Mouse (Mus musculus): ENCODE data around the gene Lamc1.
"Not testable (repeated sequence)": the region's sequence is repeated elsewhere in the genome, so short reads cannot be mapped to it uniquely, and the experiment has no call there.

Gene Lamc1

GRCm38 (mm10) chr1:153331796-153332443 lies 666 bp downstream of the Lamc1 start:
- DNase-seq (ENCODE audit: low read depth, low spot score) = peak; percentile 87

GRCm38 (mm10) chr1:153331206-153331605 lies 1.4 kb downstream of the Lamc1 start:
- DNase-seq (ENCODE audit: low read depth, low spot score) = no peak

GRCm38 (mm10) chr1:153329306-153329705 lies 3.3 kb downstream of the Lamc1 start:
- no peak for DNase-seq (ENCODE audit: low read depth, low spot score)

- DNase-seq (ENCODE audit: low read depth, low spot score) = no peak
Measured at GRCm38 (mm10) chr1:153327063-153327462, 5.5 kb downstream of the Lamc1 start.

- DNase-seq (ENCODE audit: low read depth, low spot score) = no peak
Measured at GRCm38 (mm10) chr1:153326226-153326625, 6.4 kb downstream of the Lamc1 start.

- no peak for DNase-seq (ENCODE audit: low read depth, low spot score)
Measured at GRCm38 (mm10) chr1:153321404-153321803, 11.2 kb downstream of the Lamc1 start.

GRCm38 (mm10) chr1:153320554-153321147 lies 11.9 kb downstream of the Lamc1 start:
- DNase-seq (ENCODE audit: low read depth, low spot score) = no peak

GRCm38 (mm10) chr1:153320121-153320520 lies 12.5 kb downstream of the Lamc1 start:
- no peak for DNase-seq (ENCODE audit: low read depth, low spot score)

GRCm38 (mm10) chr1:153318741-153319140 lies 13.8 kb downstream of the Lamc1 start:
- DNase-seq (ENCODE audit: low read depth, low spot score) = no peak

GRCm38 (mm10) chr1:153318287-153318686 lies 14.3 kb downstream of the Lamc1 start:
- no peak for DNase-seq (ENCODE audit: low read depth, low spot score)

- DNase-seq (ENCODE audit: low read depth, low spot score) = no peak
Measured at GRCm38 (mm10) chr1:153317486-153318260, 14.9 kb downstream of the Lamc1 start.

GRCm38 (mm10) chr1:153316956-153317355 lies 15.6 kb downstream of the Lamc1 start:
- no peak for DNase-seq (ENCODE audit: low read depth, low spot score)

- DNase-seq (ENCODE audit: low read depth, low spot score) = no peak
Measured at GRCm38 (mm10) chr1:153316286-153316685, 16.3 kb downstream of the Lamc1 start.

- no peak for DNase-seq (ENCODE audit: low read depth, low spot score)
Measured at GRCm38 (mm10) chr1:153315121-153315520, 17.5 kb downstream of the Lamc1 start.

GRCm38 (mm10) chr1:153312992-153313391 lies 19.6 kb downstream of the Lamc1 start:
- DNase-seq (ENCODE audit: low read depth, low spot score) = no peak

GRCm38 (mm10) chr1:153310190-153310589 lies 22.4 kb downstream of the Lamc1 start:
- no peak for DNase-seq (ENCODE audit: low read depth, low spot score)

GRCm38 (mm10) chr1:153309310-153309709 lies 23.3 kb downstream of the Lamc1 start:
- DNase-seq (ENCODE audit: low read depth, low spot score) = no peak

GRCm38 (mm10) chr1:153308915-153309296 lies 23.7 kb downstream of the Lamc1 start:
- no peak for DNase-seq (ENCODE audit: low read depth, low spot score)

- DNase-seq (ENCODE audit: low read depth, low spot score) = peak; percentile 40
Measured at GRCm38 (mm10) chr1:153308179-153308914, 24.2 kb downstream of the Lamc1 start.

GRCm38 (mm10) chr1:153307509-153308178 lies 24.9 kb downstream of the Lamc1 start:
- no peak for DNase-seq (ENCODE audit: low read depth, low spot score)

GRCm38 (mm10) chr1:153305728-153306127 lies 26.9 kb downstream of the Lamc1 start:
- DNase-seq (ENCODE audit: low read depth, low spot score) = not testable (repeated sequence)
